Mouse (Mus musculus) stomach, embryonic 14.5 days (tissue): Measurements from ENCODE around the gene Gm20388. TPM values are rescaled to one million over a fixed set of nuclear protein-coding genes. Genes with fewer than 3 reads are reported as not detected.
A peak's percentile ranks its signal among the peaks of the same experiment; 100 is the strongest.

Source experiments
- ATAC-seq: fragments of 200-750 bp; cut with Nextera tagmentation; 2 replicates; pipeline ENCODE4 v1.8.0; 2017; ENCODE audit warnings: low read depth, moderate TSS enrichment; ENCODE audit not compliant: insufficient number of reproducible peaks, insufficient read depth, low FRiP score
- H3K27ac ChIP-seq: fragments of 300-500 bp; sonication (generic); 2 replicates; pipeline ENCODE4 v1.5.1; 2014; ENCODE audit warnings: mild to moderate bottlenecking, low read length, moderate library complexity, mixed read lengths
- H3K27me3 ChIP-seq: fragments of 300-500 bp; sonication (generic); 2 replicates; pipeline ENCODE4 v1.6.1; 2014; ENCODE audit warnings: low read length, control low read depth, mixed read lengths; ENCODE audit not compliant: control insufficient read depth, insufficient read depth
- H3K36me3 ChIP-seq: fragments of 300-500 bp; sonication (generic); 2 replicates; pipeline ENCODE4 v1.6.1; 2014; ENCODE audit warnings: mild to moderate bottlenecking, control low read depth, low read length, moderate library complexity, mixed read lengths; ENCODE audit not compliant: control insufficient read depth, insufficient read depth
- H3K4me1 ChIP-seq: fragments of 300-500 bp; sonication (generic); 2 replicates; pipeline ENCODE4 v1.6.1; 2014; ENCODE audit warnings: low read length, control low read depth, mixed read lengths; ENCODE audit not compliant: control insufficient read depth, insufficient read depth
- H3K4me2 ChIP-seq: fragments of 300-500 bp; sonication (generic); replicated peaks from 2 replicates; pipeline ENCODE4 v1.6.1; 2014; ENCODE audit warnings: low read depth, low read length, control low read depth
- H3K4me3 ChIP-seq: fragments of 300-500 bp; sonication (generic); 2 replicates; pipeline ENCODE4 v1.5.1; 2014; ENCODE audit warnings: low read depth, low read length, control low read depth
- H3K9ac ChIP-seq: fragments of 300-500 bp; sonication (generic); replicated peaks from 2 replicates; pipeline ENCODE4 v1.6.1; 2014; ENCODE audit warnings: low read depth, mild to moderate bottlenecking, control low read depth, low read length, moderate library complexity, mixed read lengths
- H3K9me3 ChIP-seq: fragments of 300-500 bp; sonication (generic); 2 replicates; pipeline ENCODE4 v1.6.1; 2016; ENCODE audit warnings: low read depth, low read length, control low read depth; ENCODE audit not compliant: control insufficient read depth
- WGBS: fragments of 180-500 bp; shearing (Covaris S2); extraction: QIAGEN DNeasy Blood & Tissue Kit; methylation state at CpG from one replicate; pipeline ENCODE4 v1.1.7; 2014; 5-methylcytosine and 5-hydroxymethylcytosine counted together
- polyA plus RNA-seq: library from polyadenylated mRNA; unstranded; fragments of >200 nt; fragmentation: Nextera tagmentation; extraction: Ambion mirVana; gene quantifications from 2 replicates; pipeline ENCODE4 v1.2.1, GENCODE M21; 2014

Gene Gm20388
- polyA plus RNA-seq, 1 experiment from 2014 or later = 11.4 TPM

DNA sequence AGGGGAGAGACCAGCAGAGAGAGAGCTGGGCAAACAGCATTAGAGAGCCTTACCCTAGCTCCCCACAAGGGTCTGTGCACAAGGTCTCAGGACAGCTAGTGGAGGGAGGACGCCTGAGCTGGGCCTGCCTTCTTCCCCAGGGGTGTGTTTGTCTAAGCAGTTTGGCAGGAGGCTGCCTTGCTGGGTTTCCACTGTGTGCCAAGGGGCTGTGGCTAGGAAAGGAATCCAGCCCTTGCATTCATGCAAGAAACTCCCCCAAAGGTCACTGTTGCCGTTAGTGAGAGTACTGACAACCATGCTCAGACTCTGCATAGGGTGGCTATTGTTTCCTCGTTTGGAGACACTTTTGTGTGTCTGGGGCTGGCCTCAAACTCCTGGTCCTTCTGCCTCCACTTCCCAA lies 1055.9 kb downstream of the Gm20388 start:
- no peak for ATAC-seq
- Histone ChIP-seq H3K4me1 (no peaks in the 10 kb centered on the region; the same call in 1 of the 2 replicates), H3K27ac (no peak overlapping the region), H3K9ac (no peak overlapping the region), H3K36me3 (no peaks in the 10 kb centered on the region), H3K9me3 (no peaks in the 10 kb centered on the region), H3K4me3 (no peak overlapping the region), H3K27me3 (no peaks in the 10 kb centered on the region), H3K4me2 (no peak overlapping the region)
- WGBS = 27% methylated on average over 3 of the region's 3 CpGs

DNA sequence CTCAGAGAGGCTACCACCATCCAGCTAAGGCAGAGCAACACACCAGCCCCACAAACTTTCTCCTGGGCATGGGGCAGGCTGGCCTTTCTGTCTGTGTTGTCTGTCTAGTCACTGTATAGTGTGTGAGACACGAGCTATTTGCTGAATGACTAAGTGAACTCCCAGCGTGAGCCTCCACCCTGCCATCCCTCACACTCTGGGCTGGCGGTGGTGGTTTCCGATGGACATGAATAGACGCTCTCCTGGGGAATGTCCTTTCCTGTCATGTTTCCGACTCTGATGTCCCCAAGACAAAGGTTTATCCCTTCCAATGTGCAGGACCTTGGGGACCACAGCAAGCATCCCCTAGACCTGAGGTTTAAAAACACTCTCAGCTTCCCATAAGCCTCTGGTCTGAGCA lies 1057.7 kb downstream of the Gm20388 start:
- Histone ChIP-seq H3K4me1 (peaks cover 4% of the 10 kb centered on the region; the same call in 1 of the 2 replicates), H3K36me3 (no peaks in the 10 kb centered on the region), H3K27ac (no peak overlapping the region), H3K9ac (no peak overlapping the region), H3K4me2 (no peak overlapping the region), H3K9me3 (no peaks in the 10 kb centered on the region), H3K4me3 (no peak overlapping the region), H3K27me3 (no peaks in the 10 kb centered on the region)
- no peak for ATAC-seq
- WGBS = 53% methylated on average over 6 of the region's 6 CpGs

DNA sequence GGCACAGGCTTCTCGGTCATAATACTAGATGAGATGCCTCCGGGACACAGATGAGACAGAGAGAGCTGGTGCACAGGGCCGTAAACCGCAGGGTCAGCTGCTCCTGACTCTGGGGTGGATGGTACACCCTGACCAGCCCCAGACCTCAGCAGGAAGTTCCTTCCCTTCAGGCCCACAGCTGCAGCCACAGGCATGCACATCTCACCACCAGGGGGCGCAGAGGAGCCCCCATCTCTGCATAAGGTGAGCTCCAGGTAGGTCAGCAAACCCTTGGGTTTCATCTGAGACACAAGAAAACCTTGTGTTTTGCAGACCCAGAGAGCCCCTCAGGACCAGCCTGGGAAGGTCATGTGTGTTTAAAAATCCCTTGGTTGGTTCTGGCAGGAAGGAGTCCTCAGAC lies 1059.7 kb downstream of the Gm20388 start:
- H3K9ac ChIP-seq = no peak overlapping the region
- H3K27me3 ChIP-seq = no peaks in the 10 kb centered on the region
- H3K4me2 ChIP-seq = no peak overlapping the region
- ATAC-seq = no peak
- H3K36me3 ChIP-seq = no peaks in the 10 kb centered on the region
- no peaks in the 10 kb centered on the region for H3K9me3 ChIP-seq
- no peak overlapping the region for H3K27ac ChIP-seq
- H3K4me3 ChIP-seq = no peak overlapping the region
- WGBS = 35% methylated on average over 5 of the region's 5 CpGs
- H3K4me1 ChIP-seq = peaks cover 4% of the 10 kb centered on the region; the same call in 1 of the 2 replicates

DNA sequence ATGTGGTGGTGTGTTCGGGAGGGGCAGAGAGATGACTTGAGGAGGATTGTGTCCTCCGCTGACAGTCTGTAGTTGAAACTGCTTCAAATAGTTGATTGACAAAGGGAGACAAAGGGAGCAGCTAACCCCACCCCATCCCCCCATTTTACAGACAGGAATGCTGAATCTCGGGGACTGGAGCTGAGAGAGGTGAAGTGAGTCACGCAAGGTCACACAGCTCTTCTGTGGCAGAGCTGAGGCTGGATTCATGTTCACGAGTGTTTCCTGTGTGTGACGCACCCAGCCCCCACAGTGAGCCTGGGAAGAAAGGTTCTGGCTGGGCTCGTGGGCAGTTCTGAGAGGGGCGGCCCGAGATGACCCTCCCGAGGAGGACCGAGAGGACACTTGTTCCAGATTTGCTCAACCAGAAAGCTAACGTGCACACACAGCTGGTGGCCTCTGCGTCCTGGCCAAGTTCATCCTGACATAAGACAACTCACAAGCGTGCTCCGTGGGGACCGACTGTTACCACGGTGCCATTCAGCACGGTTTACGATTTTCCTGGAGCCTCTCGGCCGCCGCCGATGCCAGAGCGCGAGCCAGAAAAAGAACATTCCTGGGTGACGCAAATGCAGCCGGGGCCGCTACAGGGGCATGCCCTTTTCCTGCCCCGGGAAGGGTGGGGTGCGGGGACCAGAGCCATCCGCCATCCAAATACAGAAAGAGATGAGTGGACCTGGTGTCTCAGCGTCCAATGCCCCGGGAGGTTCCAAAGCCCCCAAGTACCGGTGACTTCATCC lies 1061.2 kb downstream of the Gm20388 start:
- no peak overlapping the region for H3K27ac ChIP-seq
- no peaks in the 10 kb centered on the region for H3K36me3 ChIP-seq
- 18% methylated on average over 34 of the region's 34 CpGs for WGBS
- H3K9ac ChIP-seq = peak overlapping the region; percentile 6
- ATAC-seq = no peak
- peaks cover 4% of the 10 kb centered on the region; the same call in 1 of the 2 replicates for H3K4me1 ChIP-seq
- H3K9me3 ChIP-seq = no peaks in the 10 kb centered on the region
- H3K4me2 ChIP-seq = peak overlapping the region; percentile 53
- peak overlapping the region; percentile 20; the same call in 1 of the 2 replicates for H3K4me3 ChIP-seq
- H3K27me3 ChIP-seq = no peaks in the 10 kb centered on the region

DNA sequence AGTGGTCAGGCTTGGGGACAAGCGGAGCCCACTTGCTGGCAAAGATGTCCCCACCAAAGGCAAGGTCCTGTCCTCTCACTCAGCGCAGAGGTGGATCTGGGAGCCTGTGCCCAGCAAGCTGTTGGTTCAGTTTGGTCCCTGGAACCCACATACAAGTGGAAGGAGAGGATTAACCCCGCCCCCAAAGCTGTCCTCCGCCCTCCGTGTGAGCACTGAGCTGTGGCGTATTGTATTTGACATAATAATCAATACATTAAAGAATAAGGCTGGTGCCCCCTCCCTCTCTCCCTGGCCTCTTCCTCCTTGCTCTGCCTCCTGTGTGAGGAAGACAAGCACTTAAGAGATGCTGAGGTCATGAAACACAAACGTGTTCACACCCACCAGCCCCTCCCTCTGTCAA lies 1062.4 kb downstream of the Gm20388 start:
- 25% methylated on average over 7 of the region's 7 CpGs for WGBS
- Histone ChIP-seq H3K4me1 (peaks cover 4% of the 10 kb centered on the region; the same call in 1 of the 2 replicates), H3K4me2 (peak overlapping the region; percentile 53; the same call in 1 of the 2 replicates), H3K27ac (no peak overlapping the region), H3K9me3 (no peaks in the 10 kb centered on the region), H3K36me3 (no peaks in the 10 kb centered on the region), H3K9ac (no peak overlapping the region), H3K27me3 (no peaks in the 10 kb centered on the region), H3K4me3 (no peak overlapping the region)
- ATAC-seq = no peak

DNA sequence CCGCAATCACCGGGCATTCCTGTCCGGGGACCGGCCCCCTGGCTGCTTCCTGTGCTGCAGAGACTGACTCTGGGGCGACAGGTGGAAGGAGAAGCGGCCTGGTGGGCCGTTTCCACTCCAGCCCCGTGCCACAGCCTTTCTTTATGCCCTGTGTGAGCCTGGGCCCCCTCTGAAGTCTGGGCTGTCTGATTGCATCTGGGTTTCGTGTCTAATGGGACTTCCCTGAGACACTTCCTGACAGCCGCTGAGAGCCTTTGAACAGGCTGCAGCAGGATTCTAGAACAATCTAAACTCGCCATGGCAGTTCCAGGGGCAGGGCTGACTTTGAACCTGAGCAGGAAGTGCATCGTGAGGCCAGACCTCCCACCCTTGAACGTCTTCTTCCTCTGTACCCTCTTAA lies 1066.5 kb downstream of the Gm20388 start:
- no peak overlapping the region for H3K9ac ChIP-seq
- no peaks in the 10 kb centered on the region for H3K9me3 ChIP-seq
- no peak overlapping the region for H3K4me3 ChIP-seq
- peak overlapping the region; percentile 1; the same call in 1 of the 2 replicates for H3K27ac ChIP-seq
- peaks cover 13% of the 10 kb centered on the region for H3K4me1 ChIP-seq
- no peak for ATAC-seq
- H3K36me3 ChIP-seq = no peaks in the 10 kb centered on the region
- H3K4me2 ChIP-seq = no peak overlapping the region
- H3K27me3 ChIP-seq = no peaks in the 10 kb centered on the region
- 67% methylated on average over 13 of the region's 13 CpGs for WGBS

DNA sequence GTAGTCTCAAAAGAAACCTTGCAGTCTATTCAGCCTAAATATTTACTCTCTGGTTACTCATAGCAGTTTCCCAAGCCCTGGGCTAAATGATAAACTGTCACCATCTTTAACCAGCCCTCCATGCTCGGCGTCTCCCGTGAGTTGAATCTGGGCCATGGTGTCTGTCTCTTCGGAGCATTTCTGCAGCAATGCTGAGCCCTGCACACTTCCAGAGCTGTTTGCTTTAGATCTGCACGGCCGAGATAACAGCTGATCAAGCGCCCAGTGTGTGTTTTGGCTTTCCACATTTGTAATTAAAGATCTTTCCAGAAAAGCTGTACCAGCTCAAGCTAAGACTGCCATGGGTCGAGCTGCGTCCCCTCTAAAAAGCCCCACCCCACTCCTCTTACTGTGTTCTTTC lies 1068.6 kb downstream of the Gm20388 start:
- WGBS = 27% methylated on average over 9 of the region's 9 CpGs
- peak overlapping the region; percentile 2; the same call in 1 of the 2 replicates for H3K27ac ChIP-seq
- no peaks in the 10 kb centered on the region for H3K27me3 ChIP-seq
- H3K9me3 ChIP-seq = no peaks in the 10 kb centered on the region
- no peak overlapping the region for H3K4me2 ChIP-seq
- H3K4me1 ChIP-seq = peaks cover 9% of the 10 kb centered on the region
- H3K36me3 ChIP-seq = no peaks in the 10 kb centered on the region
- no peak overlapping the region for H3K4me3 ChIP-seq
- no peak for ATAC-seq
- no peak overlapping the region for H3K9ac ChIP-seq

DNA sequence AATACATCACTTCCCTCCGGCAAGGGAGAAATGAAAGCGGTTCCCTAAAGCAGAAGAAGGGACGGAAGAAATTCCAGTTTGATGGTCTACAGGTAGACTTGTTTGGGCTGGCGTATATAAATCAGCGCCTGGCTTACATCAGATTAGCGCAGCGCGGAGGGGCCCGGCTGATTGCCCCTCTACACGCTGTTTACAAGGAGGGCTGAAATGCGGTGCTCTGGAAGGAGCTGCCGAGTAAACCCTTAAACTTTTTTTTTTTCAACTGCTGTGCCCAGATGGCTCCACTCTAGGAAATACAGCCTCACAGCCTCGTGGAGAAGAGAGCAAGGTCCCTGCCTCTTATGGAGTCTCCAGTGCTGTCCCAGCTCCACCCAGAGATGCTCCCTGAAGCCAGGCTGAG lies 1070.3 kb downstream of the Gm20388 start:
- no peak for ATAC-seq
- H3K4me2 ChIP-seq = peak overlapping the region; percentile 29
- no peak overlapping the region for H3K9ac ChIP-seq
- H3K27ac ChIP-seq = peak overlapping the region; percentile 49
- H3K9me3 ChIP-seq = no peaks in the 10 kb centered on the region
- no peaks in the 10 kb centered on the region for H3K27me3 ChIP-seq
- 17% methylated on average over 13 of the region's 13 CpGs for WGBS
- H3K36me3 ChIP-seq = no peaks in the 10 kb centered on the region
- H3K4me3 ChIP-seq = no peak overlapping the region
- H3K4me1 ChIP-seq = peaks cover 9% of the 10 kb centered on the region
